Mouse (Mus musculus) midbrain, embryonic 10.5 days (tissue): ENCODE data around the gene Itgb6. TPM values are rescaled to one million over a fixed set of nuclear protein-coding genes. Genes with fewer than 3 reads are reported as not detected.
A peak's percentile ranks its signal among the peaks of the same experiment; 100 is the strongest.

Experiments used
- DNase-seq: peaks from one replicate; pipeline ENCODE4 v3.0.0-alpha.2; 2017; ENCODE audit warnings: low spot score
- H3K27ac ChIP-seq: fragments of 300-500 bp; sonication (generic); replicated peaks from 2 replicates; pipeline ENCODE4 v1.5.1; 2016; ENCODE audit warnings: mild to moderate bottlenecking
- H3K27me3 ChIP-seq: fragments of 300-500 bp; sonication (generic); 2 replicates; pipeline ENCODE4 v1.6.1; 2016; ENCODE audit warnings: low read depth, mild to moderate bottlenecking; ENCODE audit not compliant: poor library complexity, severe bottlenecking
- H3K36me3 ChIP-seq: fragments of 300-500 bp; sonication (generic); 2 replicates; pipeline ENCODE4 v1.6.1; 2016; ENCODE audit warnings: mild to moderate bottlenecking, moderate library complexity
- H3K4me1 ChIP-seq: fragments of 300-500 bp; sonication (generic); 2 replicates; pipeline ENCODE4 v1.6.1; 2016
- H3K4me3 ChIP-seq: fragments of 300-500 bp; sonication (generic); 2 replicates; pipeline ENCODE4 v1.5.1; 2016; ENCODE audit warnings: mild to moderate bottlenecking, moderate library complexity
- H3K9me3 ChIP-seq: fragments of 300-500 bp; sonication (generic); replicated peaks from 2 replicates; pipeline ENCODE4 v1.6.1; 2016; ENCODE audit warnings: mild to moderate bottlenecking
- WGBS: fragments of 180-500 bp; shearing (Covaris S2); methylation state at CpG from one replicate; pipeline ENCODE4 v1.1.7; 2016; 5-methylcytosine and 5-hydroxymethylcytosine counted together
- polyA plus RNA-seq: library from polyadenylated mRNA; unstranded; fragments of >200 nt; fragmentation: Nextera tagmentation; extraction: Ambion mirVana; gene quantifications from 2 replicates; pipeline ENCODE4 v1.2.1, GENCODE M21; 2016

The Itgb6 gene
- polyA plus RNA-seq, 1 experiment from 2014 or later, result 0.36 TPM

- Histone ChIP-seq H3K27ac (peak within 1 kb of the TSS; percentile 63; the same call in 1 of the 2 replicates), H3K36me3 (no peaks in the 10 kb centered on the region), H3K27me3 (peaks cover 34% of the 10 kb centered on the region), H3K4me3 (peak within 1 kb of the TSS; percentile 64), H3K9me3 (no peaks in the 10 kb centered on the region), H3K4me1 (peaks cover 19% of the 10 kb centered on the region)
- 2% methylated on average over 33 of the region's 33 CpGs for WGBS
- peak; percentile 68 for DNase-seq
Measured at GRCm38 (mm10) chr2:60552902-60553682, 169.4 kb downstream of the Itgb6 start, which contains the start of gene Pla2r1. Gene Pla2r1 (minus strand): TSS chr2:60553308.

- H3K36me3 ChIP-seq, result no peaks in the 10 kb centered on the region
- H3K4me3 ChIP-seq, result peak overlapping the region; percentile 64
- H3K27ac ChIP-seq, result peak overlapping the region; percentile 63; the same call in 1 of the 2 replicates
- H3K9me3 ChIP-seq, result no peaks in the 10 kb centered on the region
- H3K4me1 ChIP-seq, result peaks cover 19% of the 10 kb centered on the region
- H3K27me3 ChIP-seq, result peaks cover 34% of the 10 kb centered on the region
- DNase-seq, result no peak
- WGBS, result 17% methylated on average over 21 of the region's 21 CpGs
Measured at GRCm38 (mm10) chr2:60552177-60552901, 170.1 kb downstream of the Itgb6 start.

- peaks cover 19% of the 10 kb centered on the region for H3K4me1 ChIP-seq
- no peak overlapping the region for H3K4me3 ChIP-seq
- no peak for DNase-seq
- peaks cover 34% of the 10 kb centered on the region for H3K27me3 ChIP-seq
- no peaks in the 10 kb centered on the region for H3K36me3 ChIP-seq
- no peaks in the 10 kb centered on the region for H3K9me3 ChIP-seq
- WGBS, result 28% methylated on average over 2 of the region's 2 CpGs
- no peak overlapping the region for H3K27ac ChIP-seq
Measured at GRCm38 (mm10) chr2:60551673-60552072, 170.8 kb downstream of the Itgb6 start.

- DNase-seq, result no peak
- H3K27ac ChIP-seq, result no peak overlapping the region
- WGBS, result 93% methylated on average over 8 of the region's 8 CpGs
- H3K36me3 ChIP-seq, result no peaks in the 10 kb centered on the region
- no peaks in the 10 kb centered on the region for H3K9me3 ChIP-seq
- H3K4me3 ChIP-seq, result no peak overlapping the region
- H3K4me1 ChIP-seq, result peaks cover 19% of the 10 kb centered on the region
- H3K27me3 ChIP-seq, result peaks cover 34% of the 10 kb centered on the region
Measured at GRCm38 (mm10) chr2:60550521-60550920, 171.9 kb downstream of the Itgb6 start.

- H3K4me3 ChIP-seq, result no peak overlapping the region
- H3K4me1 ChIP-seq, result peaks cover 19% of the 10 kb centered on the region
- no peak for DNase-seq
- WGBS, result 93% methylated on average over 2 of the region's 2 CpGs
- H3K27me3 ChIP-seq, result peaks cover 34% of the 10 kb centered on the region
- no peaks in the 10 kb centered on the region for H3K36me3 ChIP-seq
- H3K9me3 ChIP-seq, result no peaks in the 10 kb centered on the region
- no peak overlapping the region for H3K27ac ChIP-seq
Measured at GRCm38 (mm10) chr2:60549851-60550250, 172.6 kb downstream of the Itgb6 start.

Other genes with a start within 250 kb of the Itgb6 start
- 0.81 and 1.0 TPM in 2 replicates for gene Pla2r1, start 169.3 kb downstream of the Itgb6 start, polyA plus RNA-seq
- gene Rbms1, start 240.5 kb upstream of the Itgb6 start, polyA plus RNA-seq, result 49.3 and 53.2 TPM in 2 replicates